Mouse (Mus musculus): ENCODE results near the gene Gm49510. TPM values are rescaled to one million over a fixed set of nuclear protein-coding genes. Genes with fewer than 3 reads are reported as not detected.

Gene Gm49510
- 0.13 and 0.29 TPM in 2 replicates for polyA plus RNA-seq (2021; fragmentation: Nextera tagmentation)
- long read RNA-seq, experiment 1, partial matches to known transcripts: 0 of 20 reads
- long read RNA-seq, experiment 1, other reads (novel, unspliced or antisense): 20 of 20 reads
- long read RNA-seq, experiment 2, partial matches to known transcripts: 0 of 2 reads
- long read RNA-seq, experiment 2, other reads (novel, unspliced or antisense): 2 of 2 reads

GRCm38 (mm10) chr15:78899409-78899739, at the start of gene Gm49510:
Gene Gm49510, plus strand, starts transcription at chr15:78899667.

GRCm38 (mm10) chr15:78855303-78855965, 44.0 kb upstream of the Gm49510 start, which contains the start of gene Lgals2:
Gene Lgals2, minus strand, starts transcription at chr15:78855529.

DNA sequence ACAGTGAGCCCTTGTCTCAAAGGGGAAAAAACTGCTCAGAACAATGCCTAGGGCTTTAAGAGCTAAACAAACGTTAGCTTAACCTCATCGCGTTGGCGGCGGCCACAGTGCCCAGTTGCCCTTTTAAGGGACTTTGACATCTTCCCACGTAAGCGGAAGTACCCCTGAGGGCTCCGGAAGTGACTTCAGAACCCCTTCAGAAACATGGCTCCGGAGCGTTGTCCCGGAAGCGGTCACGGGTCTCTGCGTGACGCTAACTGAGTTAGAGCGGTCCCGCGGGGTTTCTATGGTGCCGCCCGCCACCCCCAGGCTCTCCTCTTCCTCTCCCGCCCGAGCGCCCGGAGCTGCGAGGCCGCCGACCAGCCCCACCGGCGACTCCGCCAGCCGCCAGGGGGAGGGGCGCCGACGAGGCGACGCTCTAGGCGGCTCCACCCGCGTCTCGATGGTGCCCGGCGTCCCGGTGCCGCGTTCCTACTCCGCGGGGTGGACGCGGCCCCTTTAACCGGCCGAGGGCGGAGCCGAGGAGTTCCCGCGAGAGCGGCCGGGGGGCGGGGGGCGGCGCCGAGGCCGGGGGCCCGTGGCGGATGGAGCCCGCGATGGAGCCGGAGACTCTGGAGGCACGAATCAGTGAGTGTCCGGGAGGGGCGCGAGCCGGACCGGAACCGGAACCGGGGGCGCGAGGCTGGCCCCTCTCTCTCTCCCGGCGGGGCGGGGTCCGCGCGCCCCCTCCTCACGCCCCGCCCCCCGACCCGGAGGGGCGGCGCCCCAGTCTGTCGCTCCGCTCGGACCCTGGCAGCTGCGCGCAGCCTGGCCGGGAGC, 22.3 kb upstream of the Gm49510 start, which contains the start of gene Gga1:
Gene Gga1 (plus strand): TSS at position 200 of the 819 bp plus-strand sequence.

DNA sequence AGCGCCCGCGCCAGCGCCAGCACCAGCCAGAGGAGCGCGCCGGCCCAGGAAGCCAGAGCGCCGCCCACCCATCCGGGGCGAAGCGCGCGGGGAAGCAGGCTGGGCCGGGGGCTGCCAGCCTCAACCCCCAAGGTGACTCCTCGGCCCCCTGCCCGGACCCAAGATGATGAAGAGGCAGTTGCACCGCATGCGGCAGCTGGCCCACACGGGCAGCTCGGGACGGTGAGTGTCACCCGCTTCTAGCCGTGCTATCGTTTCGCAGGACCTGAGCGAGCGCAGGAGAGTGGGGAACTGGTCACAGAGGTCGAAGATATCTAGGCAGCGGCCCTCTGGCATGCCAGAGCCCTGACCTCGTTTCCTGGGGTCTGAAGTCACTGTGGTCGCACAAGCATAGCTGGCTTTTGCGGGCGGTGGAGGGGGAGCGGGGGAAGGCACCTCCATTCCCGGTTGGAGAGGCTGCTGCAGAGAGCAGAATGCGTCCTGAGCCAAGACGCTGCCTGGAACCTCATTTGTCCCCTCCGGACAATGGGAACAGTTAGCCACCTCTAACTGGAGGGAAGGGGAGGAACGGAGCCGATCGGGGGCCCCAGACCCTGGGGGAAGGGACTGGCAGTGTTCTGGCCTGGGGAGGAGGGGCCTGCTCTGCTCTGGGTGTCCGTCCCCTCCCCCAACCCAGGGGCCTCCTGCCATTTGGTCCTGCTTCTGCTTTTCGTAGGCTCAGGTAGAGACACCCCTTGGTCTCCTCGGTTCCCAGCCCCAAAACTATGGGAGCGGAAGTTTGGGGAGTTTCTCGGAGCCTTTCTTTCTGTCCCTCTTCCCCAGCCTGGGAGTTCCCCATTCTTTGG, 495 bp downstream of the Gm49510 start, which contains the start of gene Sh3bp1:
Gene Sh3bp1 (plus strand): TSS at position 29 of the 845 bp plus-strand sequence.

GRCm38 (mm10) chr15:78913632-78914090, 14.2 kb downstream of the Gm49510 start, which contains the start of gene Pdxp:
Gene Pdxp, plus strand, starts transcription at chr15:78913919.

DNA sequence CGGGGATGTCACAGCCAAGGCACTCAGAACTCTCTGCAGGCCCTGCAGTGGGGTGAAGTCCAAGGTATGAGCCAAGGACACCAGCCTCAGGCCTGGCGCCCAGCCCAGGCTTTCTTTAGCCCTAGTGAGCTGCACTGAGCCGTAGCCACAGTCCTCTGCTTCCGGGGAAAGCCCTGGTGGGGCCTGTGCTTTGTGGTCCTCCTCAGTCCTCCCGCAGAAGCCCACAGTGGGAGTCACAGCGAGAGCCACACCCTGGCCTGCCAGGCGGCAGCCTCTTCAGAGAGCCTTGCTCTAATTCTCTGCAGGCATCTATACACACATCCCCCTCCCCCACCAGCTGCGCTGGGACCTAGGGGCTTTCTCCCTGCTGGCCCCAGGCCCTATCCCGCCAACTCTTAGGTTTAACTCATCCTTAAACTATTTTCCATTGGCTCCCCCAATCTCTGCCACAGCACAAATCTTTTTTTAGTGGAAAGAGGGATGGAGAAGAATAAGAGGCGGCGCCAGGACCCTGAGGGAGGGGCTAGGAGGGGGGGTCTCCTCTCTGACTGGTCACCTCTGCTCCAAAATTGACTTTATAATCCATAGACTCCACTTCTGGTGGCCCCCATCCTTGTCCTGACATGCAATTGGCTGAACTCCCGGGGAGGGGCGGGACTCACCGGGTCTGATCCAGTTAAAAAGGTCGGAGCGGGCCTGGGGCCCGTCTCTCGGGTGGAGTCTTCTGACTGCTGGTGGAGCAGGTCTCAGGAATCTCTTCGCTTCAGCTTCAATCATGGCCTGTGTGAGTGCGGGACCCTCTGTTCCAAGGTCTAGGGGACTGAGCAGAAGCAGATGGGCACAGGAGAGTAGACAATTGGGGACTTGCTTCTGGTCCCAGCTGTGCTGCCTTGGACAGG, 26.8 kb downstream of the Gm49510 start, which contains the start of gene Lgals1:
Gene Lgals1 (plus strand): TSS at position 705 of the 899 bp plus-strand sequence.

GRCm38 (mm10) chr15:78934784-78935320, 35.4 kb downstream of the Gm49510 start, which contains the start of gene Nol12:
Gene Nol12, plus strand, starts transcription at chr15:78934933.

GRCm38 (mm10) chr15:78947657-78948056, 48.2 kb downstream of the Gm49510 start, which contains the start of gene Triobp:
Gene Triobp, plus strand, starts transcription at chr15:78947724.

Other genes with a start within 250 kb of the Gm49510 start
- 8.0 and 9.8 TPM in 2 replicates for gene Elfn2, start 180.9 kb upstream of the Gm49510 start, polyA plus RNA-seq (2021; fragmentation: Nextera tagmentation)
- gene Mfng, start 126.2 kb upstream of the Gm49510 start, polyA plus RNA-seq (2021; fragmentation: Nextera tagmentation): 2.3 and 4.0 TPM in 2 replicates
- 0.65 and 1.0 TPM in 2 replicates for gene Card10, start 96.6 kb upstream of the Gm49510 start, polyA plus RNA-seq (2021; fragmentation: Nextera tagmentation)
- gene Cdc42ep1, start 57.0 kb upstream of the Gm49510 start, polyA plus RNA-seq (2021; fragmentation: Nextera tagmentation): 16.2 and 25.4 TPM in 2 replicates
- 0.36 and 0.77 TPM in 2 replicates for gene Lgals2, start 44.1 kb upstream of the Gm49510 start, polyA plus RNA-seq (2021; fragmentation: Nextera tagmentation)
- 5.6 and 30.0 TPM in 2 replicates for gene Gga1, start 22.5 kb upstream of the Gm49510 start, polyA plus RNA-seq (2021; fragmentation: Nextera tagmentation)
- gene Sh3bp1, start 101 bp downstream of the Gm49510 start, polyA plus RNA-seq (2021; fragmentation: Nextera tagmentation): 3.0 and 5.8 TPM in 2 replicates
- 65.2 and 218 TPM in 2 replicates for gene Pdxp, start 14.3 kb downstream of the Gm49510 start, polyA plus RNA-seq (2021; fragmentation: Nextera tagmentation)
- gene Lgals1, start 27.1 kb downstream of the Gm49510 start, polyA plus RNA-seq (2021; fragmentation: Nextera tagmentation): 87.8 and 99.7 TPM in 2 replicates
- 51.6 and 60.7 TPM in 2 replicates for gene Nol12, start 35.3 kb downstream of the Gm49510 start, polyA plus RNA-seq (2021; fragmentation: Nextera tagmentation)
- gene Triobp, start 48.1 kb downstream of the Gm49510 start, polyA plus RNA-seq (2021; fragmentation: Nextera tagmentation): 3.9 and 5.3 TPM in 2 replicates
- gene H1f0, start 128.8 kb downstream of the Gm49510 start, polyA plus RNA-seq (2021; fragmentation: Nextera tagmentation): 61.5 and 63.8 TPM in 2 replicates
- 0.16 and 0.34 TPM in 2 replicates for gene Galr3, start 142.2 kb downstream of the Gm49510 start, polyA plus RNA-seq (2021; fragmentation: Nextera tagmentation)
- gene Ankrd54, start 163.2 kb downstream of the Gm49510 start, polyA plus RNA-seq (2021; fragmentation: Nextera tagmentation): 22.1 and 28.1 TPM in 2 replicates
- gene Eif3l, start 175.5 kb downstream of the Gm49510 start, polyA plus RNA-seq (2021; fragmentation: Nextera tagmentation): 90.8 and 101 TPM in 2 replicates
- gene Micall1, start 209.2 kb downstream of the Gm49510 start, polyA plus RNA-seq (2021; fragmentation: Nextera tagmentation): 2.9 and 6.4 TPM in 2 replicates
- 149 and 159 TPM in 2 replicates for gene Polr2f, start 241.3 kb downstream of the Gm49510 start, polyA plus RNA-seq (2021; fragmentation: Nextera tagmentation)
- gene 1700088E04Rik, start 241.6 kb downstream of the Gm49510 start, polyA plus RNA-seq (2021; fragmentation: Nextera tagmentation): 16.3 and 16.6 TPM in 2 replicates